Mouse (Mus musculus): ENCODE data around the gene Gm49368.

DNA sequence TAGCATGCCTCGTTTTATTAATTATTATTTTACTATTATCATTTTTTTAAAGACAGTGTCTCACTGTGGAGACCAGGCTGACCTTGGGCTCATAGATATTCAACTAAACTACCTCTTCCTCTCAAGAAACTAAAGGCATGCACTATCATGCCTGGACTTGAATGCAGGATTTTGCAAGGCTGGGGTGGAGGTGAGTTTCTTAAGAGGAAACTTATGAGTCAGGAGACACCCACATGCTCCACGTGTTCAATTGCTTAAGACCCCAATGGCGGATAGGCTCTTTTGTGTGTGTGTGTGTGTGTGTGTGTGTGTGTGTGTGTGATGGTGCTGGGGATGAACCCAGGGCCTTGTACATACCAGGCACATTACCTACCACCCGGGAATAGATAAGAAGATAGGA lies 37.1 kb upstream of the Gm49368 start:
- TF ChIP-seq POLR2A (IDR thresholded peaks at IDR 0.05; ENCODE audit: borderline replicate concordance, control insufficient read depth, low read depth, low read length) (no peak), CTCF (IDR thresholded peaks at IDR 0.05; ENCODE audit: control insufficient read depth, insufficient read depth, low read length) (no peak)
